Mouse (Mus musculus): Measurements from ENCODE around the gene Mthfr. TPM values are rescaled to one million over a fixed set of nuclear protein-coding genes. Genes with fewer than 3 reads are reported as not detected.
"Not testable (repeated sequence)": the region's sequence is repeated elsewhere in the genome, so short reads cannot be mapped to it uniquely, and the experiment has no call there.

Mthfr gene
- total RNA-seq, 2 experiments from 2014 or later, result 9.7 to 11.3 TPM

GRCm38 (mm10) chr4:148039254-148040028, 564 bp downstream of the Mthfr start:
- no peak for DNase-seq (ENCODE audit: low spot score)
- intact Hi-C loops (cut with DNase I), result no loop called here

GRCm38 (mm10) chr4:148040029-148040830, 1.4 kb downstream of the Mthfr start:
- intact Hi-C loops (cut with DNase I), result no loop called here
- no peak for DNase-seq (ENCODE audit: low spot score)

- intact Hi-C loops (cut with DNase I), result no loop called here
- DNase-seq (ENCODE audit: low spot score), result peak; percentile 73
Measured at GRCm38 (mm10) chr4:148040933-148041610, 2.2 kb downstream of the Mthfr start.

GRCm38 (mm10) chr4:148041611-148042191, 2.8 kb downstream of the Mthfr start:
- intact Hi-C loops (cut with DNase I), result no loop called here
- DNase-seq (ENCODE audit: low spot score), result peak; percentile 24

- intact Hi-C loops (cut with DNase I); DNase-seq (ENCODE audit: low spot score): not testable (repeated sequence)
Measured at GRCm38 (mm10) chr4:148043327-148043726, 4.5 kb downstream of the Mthfr start.

- no peak for DNase-seq (ENCODE audit: low spot score)
- intact Hi-C loops (cut with DNase I), result no loop called here
Measured at GRCm38 (mm10) chr4:148044113-148044512, 5.2 kb downstream of the Mthfr start.

GRCm38 (mm10) chr4:148046450-148047031, 7.7 kb downstream of the Mthfr start:
- intact Hi-C loops (cut with DNase I), result no loop called here
- DNase-seq (ENCODE audit: low spot score), result no peak

- DNase-seq (ENCODE audit: low spot score); intact Hi-C loops (cut with DNase I): not testable (repeated sequence)
Measured at GRCm38 (mm10) chr4:148050396-148050914, 11.6 kb downstream of the Mthfr start.

- intact Hi-C loops (cut with DNase I), result no loop called here
- DNase-seq (ENCODE audit: low spot score), result no peak
Measured at GRCm38 (mm10) chr4:148051046-148051776, 12.3 kb downstream of the Mthfr start.

GRCm38 (mm10) chr4:148051886-148052285, 13.0 kb downstream of the Mthfr start:
- no peak for DNase-seq (ENCODE audit: low spot score)
- intact Hi-C loops (cut with DNase I), result no loop called here

GRCm38 (mm10) chr4:148052976-148053375, 14.1 kb downstream of the Mthfr start:
- DNase-seq (ENCODE audit: low spot score), result no peak
- intact Hi-C loops (cut with DNase I), result no loop called here

GRCm38 (mm10) chr4:148053417-148053920, 14.6 kb downstream of the Mthfr start:
- DNase-seq (ENCODE audit: low spot score), result no peak
- intact Hi-C loops (cut with DNase I), result no loop called here

- no peak for DNase-seq (ENCODE audit: low spot score)
- intact Hi-C loops (cut with DNase I), result no loop called here
Measured at GRCm38 (mm10) chr4:148054961-148055695, 16.3 kb downstream of the Mthfr start.

- intact Hi-C loops (cut with DNase I), result no loop called here
- DNase-seq (ENCODE audit: low spot score), result no peak
Measured at GRCm38 (mm10) chr4:148056246-148056645, 17.4 kb downstream of the Mthfr start.

- no peak for DNase-seq (ENCODE audit: low spot score)
- intact Hi-C loops (cut with DNase I), result no loop called here
Measured at GRCm38 (mm10) chr4:148056801-148057200, 17.9 kb downstream of the Mthfr start.

- no peak for DNase-seq (ENCODE audit: low spot score)
- intact Hi-C loops (cut with DNase I), result no loop called here
Measured at GRCm38 (mm10) chr4:148057661-148058209, 18.9 kb downstream of the Mthfr start.

- intact Hi-C loops (cut with DNase I), result no loop called here
- DNase-seq (ENCODE audit: low spot score), result no peak
Measured at GRCm38 (mm10) chr4:148058218-148058819, 19.4 kb downstream of the Mthfr start.
